Mouse (Mus musculus): ENCODE measurements around the gene Cbfa2t3. TPM values are rescaled to one million over a fixed set of nuclear protein-coding genes. Genes with fewer than 3 reads are reported as not detected.
A peak's percentile ranks its signal among the peaks of the same experiment; 100 is the strongest.

The Cbfa2t3 gene
- polyA plus RNA-seq, 1 experiment = not detected

DNA sequence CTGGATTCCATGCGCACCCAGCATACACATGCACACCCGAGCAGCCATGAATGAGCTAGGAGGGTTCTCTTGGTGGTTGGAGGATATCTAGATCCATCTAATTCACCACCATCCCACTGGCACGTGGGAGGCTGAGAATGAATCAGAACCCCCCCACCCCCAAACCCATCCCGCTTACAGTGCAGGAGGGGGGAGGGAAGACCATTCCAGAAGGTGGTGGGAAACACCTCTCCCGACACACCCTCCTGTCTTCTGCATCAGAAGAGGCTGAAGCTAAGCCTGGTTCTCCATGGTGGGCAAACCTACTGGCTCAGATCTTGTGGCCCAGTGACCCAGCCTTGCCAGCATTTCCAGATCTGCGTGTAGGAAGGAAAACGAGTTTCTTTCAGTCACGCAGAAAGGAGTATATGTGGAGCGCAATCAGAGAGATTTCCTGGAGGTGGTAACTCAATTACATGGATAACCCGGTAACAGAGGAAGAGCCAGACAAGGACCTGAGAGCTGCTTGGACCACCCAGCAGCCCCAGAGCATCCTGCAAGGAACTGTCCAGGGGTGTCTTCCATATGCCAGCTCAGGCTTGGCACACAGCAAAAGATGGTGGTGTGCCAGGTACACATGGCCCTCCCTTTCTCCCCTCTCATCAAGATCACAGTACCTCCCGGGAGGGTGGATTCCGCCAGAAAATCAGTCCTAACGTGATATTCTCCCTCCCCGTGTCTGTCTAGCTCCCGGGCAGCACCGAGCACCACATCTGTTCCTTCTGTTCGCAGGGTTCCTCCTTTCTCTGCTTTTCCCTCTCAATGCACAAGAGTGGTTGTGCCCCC, 23.1 kb downstream of the Cbfa2t3 start:
- TF ChIP-seq CTCF (IDR thresholded peaks at IDR 0.05; ENCODE audit: insufficient read depth, low read depth, low read length) = no peak
- no peak for TF ChIP-seq POLR2A (IDR thresholded peaks at IDR 0.05; ENCODE audit: insufficient read depth, low read depth, low read length)
- Histone ChIP-seq H3K4me3 (ENCODE audit: insufficient read depth, low read depth, low read length) (0 out of 2 replicates have a peak overlapping the region, but pooled peaks have one; percentile 84), H3K27ac (ENCODE audit: insufficient read depth, low read depth, low read length) (no peak overlapping the region), H3K4me1 (ENCODE audit: control insufficient read depth, insufficient read depth, low read length) (peaks cover 37% of the 10 kb centered on the region)
- 57% methylated on average over 17 of the region's 17 CpGs for WGBS

DNA sequence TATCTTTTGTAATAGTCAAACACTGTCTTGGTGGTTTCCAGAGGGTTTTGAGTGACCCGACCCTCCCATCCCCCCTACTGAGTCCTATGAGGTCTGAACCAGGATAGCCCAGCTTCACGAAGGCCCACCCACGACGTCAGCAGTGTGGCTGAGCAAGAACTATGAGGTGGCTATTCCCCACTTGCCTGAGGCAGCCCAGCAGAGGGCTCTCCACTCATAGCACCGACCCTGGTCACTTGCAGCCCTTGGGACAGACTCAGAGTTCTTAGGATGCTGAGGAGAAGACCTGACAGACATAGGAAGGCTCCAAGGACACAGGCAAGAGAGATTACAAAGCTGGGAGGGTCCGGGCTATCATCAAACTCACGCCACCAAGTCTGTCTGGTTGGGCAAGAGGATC, 23.9 kb downstream of the Cbfa2t3 start:
- Histone ChIP-seq H3K4me1 (ENCODE audit: control insufficient read depth, insufficient read depth, low read length) (peaks cover 37% of the 10 kb centered on the region), H3K27ac (ENCODE audit: insufficient read depth, low read depth, low read length) (no peak overlapping the region), H3K4me3 (ENCODE audit: insufficient read depth, low read depth, low read length) (no peak overlapping the region)
- WGBS = 42% methylated on average over 7 of the region's 7 CpGs
- no peak for TF ChIP-seq CTCF (IDR thresholded peaks at IDR 0.05; ENCODE audit: insufficient read depth, low read depth, low read length)
- no peak for TF ChIP-seq POLR2A (IDR thresholded peaks at IDR 0.05; ENCODE audit: insufficient read depth, low read depth, low read length)

DNA sequence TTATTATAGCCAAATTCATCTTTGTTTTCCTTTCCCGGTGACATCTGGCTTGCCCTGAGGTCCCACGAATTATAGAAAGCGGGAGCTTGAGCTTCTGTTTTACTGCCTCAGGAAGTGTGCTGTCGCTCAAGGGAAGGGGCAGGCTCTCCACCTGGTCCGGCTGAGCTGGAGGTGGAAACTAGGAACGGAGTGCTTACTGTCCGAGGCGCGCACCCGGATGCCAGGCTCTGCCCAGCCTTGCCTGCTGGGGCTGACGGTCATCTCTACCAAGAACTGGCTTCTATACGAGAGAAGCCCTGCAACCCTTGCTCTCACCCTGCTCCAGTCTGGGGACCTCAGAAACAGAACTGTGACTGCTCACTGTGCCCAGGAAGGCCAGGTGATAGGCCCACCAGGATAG, 24.9 kb downstream of the Cbfa2t3 start:
- no peak overlapping the region for H3K27ac ChIP-seq (ENCODE audit: insufficient read depth, low read depth, low read length)
- H3K4me1 ChIP-seq (ENCODE audit: control insufficient read depth, insufficient read depth, low read length) = peaks cover 36% of the 10 kb centered on the region
- TF ChIP-seq CTCF (IDR thresholded peaks at IDR 0.05; ENCODE audit: insufficient read depth, low read depth, low read length) = no peak
- TF ChIP-seq POLR2A (IDR thresholded peaks at IDR 0.05; ENCODE audit: insufficient read depth, low read depth, low read length) = no peak
- 89% methylated on average over 12 of the region's 12 CpGs for WGBS
- H3K4me3 ChIP-seq (ENCODE audit: insufficient read depth, low read depth, low read length) = no peak overlapping the region

DNA sequence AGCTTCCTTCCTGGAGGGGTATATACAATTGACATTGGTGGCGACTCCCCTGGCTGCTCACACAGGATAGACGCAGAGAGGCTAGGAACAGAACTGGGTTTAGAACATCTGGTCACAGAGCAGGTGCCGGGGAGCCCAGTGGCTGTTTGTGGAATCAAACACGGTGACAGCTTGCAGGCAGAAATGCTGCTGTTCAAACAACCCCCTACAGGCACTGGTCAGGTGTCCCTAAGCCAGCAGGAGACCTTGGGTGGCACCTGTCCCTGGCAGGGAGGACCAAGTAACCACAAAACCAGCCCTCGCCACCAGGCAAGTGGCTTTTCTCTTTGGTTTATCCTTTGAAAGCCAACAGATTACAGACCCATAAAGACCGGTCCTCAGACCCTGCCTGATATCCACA, 27.0 kb downstream of the Cbfa2t3 start:
- WGBS = 84% methylated on average over 6 of the region's 6 CpGs
- H3K4me1 ChIP-seq (ENCODE audit: control insufficient read depth, insufficient read depth, low read length) = peaks cover 29% of the 10 kb centered on the region

DNA sequence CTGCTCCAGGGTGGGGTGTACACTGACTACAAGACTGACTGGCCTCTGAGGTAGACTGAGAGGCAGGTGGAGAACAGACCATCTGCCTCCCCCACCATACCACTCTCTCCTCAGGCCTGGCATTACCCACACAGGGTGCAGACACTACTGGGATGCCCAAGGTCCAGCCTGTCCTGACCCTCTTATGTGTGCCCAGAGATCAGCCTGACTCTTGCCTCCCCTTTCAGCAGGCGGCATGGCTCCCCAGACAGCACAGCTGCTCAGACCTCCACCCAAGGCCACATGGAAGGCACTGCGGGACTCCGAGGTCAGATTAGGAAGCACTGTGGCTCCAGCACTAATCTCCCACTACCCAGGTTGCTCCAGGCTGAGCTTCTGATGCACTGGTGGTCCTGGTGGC, 28.2 kb downstream of the Cbfa2t3 start:
- no peak for TF ChIP-seq POLR2A (IDR thresholded peaks at IDR 0.05; ENCODE audit: insufficient read depth, low read depth, low read length)
- TF ChIP-seq CTCF (IDR thresholded peaks at IDR 0.05; ENCODE audit: insufficient read depth, low read depth, low read length) = no peak
- Histone ChIP-seq H3K4me3 (ENCODE audit: insufficient read depth, low read depth, low read length) (no peak overlapping the region), H3K4me1 (ENCODE audit: control insufficient read depth, insufficient read depth, low read length) (peaks cover 28% of the 10 kb centered on the region), H3K27ac (ENCODE audit: insufficient read depth, low read depth, low read length) (no peak overlapping the region)
- WGBS = 65% methylated on average over 3 of the region's 3 CpGs

More for the DNA sequence above, 27.0 kb downstream of the Cbfa2t3 start:
- Histone ChIP-seq H3K4me3 (ENCODE audit: insufficient read depth, low read depth, low read length) (no peak overlapping the region), H3K27ac (ENCODE audit: insufficient read depth, low read depth, low read length) (no peak overlapping the region)
- TF ChIP-seq CTCF (IDR thresholded peaks at IDR 0.05; ENCODE audit: insufficient read depth, low read depth, low read length) (no peak), POLR2A (IDR thresholded peaks at IDR 0.05; ENCODE audit: insufficient read depth, low read depth, low read length) (no peak)

DNA sequence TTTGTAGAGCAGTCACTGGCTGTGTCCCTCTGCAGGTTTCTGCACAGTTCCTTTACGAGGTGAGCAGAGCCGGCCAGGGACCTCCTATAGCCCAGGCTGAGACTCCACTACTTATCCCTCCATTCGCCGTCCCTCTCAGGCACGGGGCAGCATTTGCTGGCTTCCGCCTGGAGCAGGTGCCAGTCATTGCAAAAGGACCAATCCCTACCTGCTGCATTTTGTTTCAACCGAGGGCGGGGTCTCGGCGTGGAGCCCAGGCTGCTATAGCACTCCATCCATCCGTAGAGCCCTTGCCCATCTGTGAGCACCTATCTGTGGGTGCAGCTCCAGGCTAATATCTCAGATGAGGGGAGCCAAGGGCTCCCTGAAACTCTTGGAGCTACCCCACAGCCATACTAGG, 28.9 kb downstream of the Cbfa2t3 start:
- WGBS = 60% methylated on average over 11 of the region's 11 CpGs
- no peak for TF ChIP-seq POLR2A (IDR thresholded peaks at IDR 0.05; ENCODE audit: insufficient read depth, low read depth, low read length)
- TF ChIP-seq CTCF (IDR thresholded peaks at IDR 0.05; ENCODE audit: insufficient read depth, low read depth, low read length) = no peak
- Histone ChIP-seq H3K27ac (ENCODE audit: insufficient read depth, low read depth, low read length) (no peak overlapping the region), H3K4me1 (ENCODE audit: control insufficient read depth, insufficient read depth, low read length) (peaks cover 27% of the 10 kb centered on the region), H3K4me3 (ENCODE audit: insufficient read depth, low read depth, low read length) (no peak overlapping the region)

DNA sequence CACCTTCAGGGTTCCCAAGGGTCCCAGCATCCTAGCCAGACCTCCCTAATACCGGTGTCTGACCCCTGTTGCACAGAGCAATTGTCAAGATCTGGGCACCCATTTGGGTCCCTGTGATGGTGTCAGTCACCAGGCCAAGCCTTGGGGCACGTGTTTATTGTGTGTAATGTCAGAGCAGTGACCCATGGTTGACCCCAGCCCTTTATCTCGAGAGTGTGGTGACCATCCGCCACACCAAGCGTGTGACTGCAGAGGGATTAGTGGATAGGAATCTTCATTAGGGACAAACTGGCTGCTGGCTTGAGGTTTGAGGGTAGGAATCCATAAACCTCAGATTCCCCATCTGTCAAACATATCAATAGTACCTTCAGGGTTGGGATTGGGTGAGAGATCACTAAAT, 29.5 kb downstream of the Cbfa2t3 start:
- H3K4me3 ChIP-seq (ENCODE audit: insufficient read depth, low read depth, low read length) = no peak overlapping the region
- H3K27ac ChIP-seq (ENCODE audit: insufficient read depth, low read depth, low read length) = no peak overlapping the region
- H3K4me1 ChIP-seq (ENCODE audit: control insufficient read depth, insufficient read depth, low read length) = peaks cover 31% of the 10 kb centered on the region
- TF ChIP-seq POLR2A (IDR thresholded peaks at IDR 0.05; ENCODE audit: insufficient read depth, low read depth, low read length) (no peak), CTCF (IDR thresholded peaks at IDR 0.05; ENCODE audit: insufficient read depth, low read depth, low read length) (no peak)
- WGBS = 72% methylated on average over 5 of the region's 5 CpGs

DNA sequence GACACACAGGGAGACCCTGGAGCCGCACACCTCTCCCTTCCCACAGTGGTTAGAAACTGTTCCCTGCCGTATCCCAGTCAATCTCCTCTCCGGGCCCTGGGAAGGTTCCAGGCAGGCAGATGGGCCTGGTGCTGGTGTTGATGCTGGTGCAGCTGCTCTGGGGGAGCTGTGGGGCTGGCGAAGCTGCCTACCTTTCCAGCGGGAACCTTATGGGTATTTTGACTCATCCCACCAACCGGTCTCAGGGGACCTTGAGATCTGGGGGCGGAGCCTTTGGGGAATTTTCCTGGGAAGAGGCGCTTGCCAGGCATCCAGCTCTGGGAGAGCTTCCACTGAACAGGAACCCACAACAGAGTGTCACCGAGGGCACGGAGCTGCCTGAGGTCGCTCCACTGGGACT, 31.1 kb downstream of the Cbfa2t3 start:
- WGBS = 81% methylated on average over 11 of the region's 11 CpGs
- H3K4me3 ChIP-seq (ENCODE audit: insufficient read depth, low read depth, low read length) = no peak overlapping the region
- peaks cover 41% of the 10 kb centered on the region for H3K4me1 ChIP-seq (ENCODE audit: control insufficient read depth, insufficient read depth, low read length)

DNA sequence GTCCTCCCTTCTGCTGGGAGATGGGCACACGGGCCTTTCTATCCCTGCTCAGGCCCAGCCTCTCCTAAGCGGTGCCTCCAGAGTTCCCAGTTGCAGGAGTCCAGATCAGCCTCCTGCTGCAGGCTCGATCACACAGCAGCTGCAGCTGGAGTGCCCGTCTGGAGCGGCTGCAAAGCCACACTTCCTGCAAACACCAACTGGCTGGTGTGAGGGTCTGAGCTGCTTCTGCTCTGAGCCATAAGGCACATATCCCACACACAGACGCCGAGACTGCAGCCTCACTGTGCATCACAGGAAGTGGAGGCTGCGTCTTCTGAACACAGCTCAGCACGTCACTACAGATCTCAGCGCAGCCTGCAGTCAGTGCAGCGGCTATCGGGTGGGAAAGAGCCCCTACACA, 32.1 kb downstream of the Cbfa2t3 start:
- H3K4me1 ChIP-seq (ENCODE audit: control insufficient read depth, insufficient read depth, low read length) = peaks cover 41% of the 10 kb centered on the region

More for the DNA sequence above, 31.1 kb downstream of the Cbfa2t3 start:
- no peak overlapping the region for H3K27ac ChIP-seq (ENCODE audit: insufficient read depth, low read depth, low read length)
- TF ChIP-seq CTCF (IDR thresholded peaks at IDR 0.05; ENCODE audit: insufficient read depth, low read depth, low read length) = no peak
- no peak for TF ChIP-seq POLR2A (IDR thresholded peaks at IDR 0.05; ENCODE audit: insufficient read depth, low read depth, low read length)

More for the DNA sequence above, 32.1 kb downstream of the Cbfa2t3 start:
- Histone ChIP-seq H3K27ac (ENCODE audit: insufficient read depth, low read depth, low read length) (no peak overlapping the region), H3K4me3 (ENCODE audit: insufficient read depth, low read depth, low read length) (no peak overlapping the region)
- WGBS = 65% methylated on average over 12 of the region's 12 CpGs
- TF ChIP-seq CTCF (IDR thresholded peaks at IDR 0.05; ENCODE audit: insufficient read depth, low read depth, low read length) (no peak), POLR2A (IDR thresholded peaks at IDR 0.05; ENCODE audit: insufficient read depth, low read depth, low read length) (no peak)
